Mouse (Mus musculus) natural killer cell, adult 2 months (primary cell): Measurements from ENCODE around the gene Setmar.

Experiments
- DNase-seq, 2 experiments: peaks; one replicate each; pipeline ENCODE4 v3.0.0; 2022; ENCODE audit warnings: low spot score in 2 of 2

Setmar gene

GRCm38 (mm10) chr6:108114971-108115370 is 50.1 kb downstream of the Setmar start:
- no peak for DNase-seq

DNA sequence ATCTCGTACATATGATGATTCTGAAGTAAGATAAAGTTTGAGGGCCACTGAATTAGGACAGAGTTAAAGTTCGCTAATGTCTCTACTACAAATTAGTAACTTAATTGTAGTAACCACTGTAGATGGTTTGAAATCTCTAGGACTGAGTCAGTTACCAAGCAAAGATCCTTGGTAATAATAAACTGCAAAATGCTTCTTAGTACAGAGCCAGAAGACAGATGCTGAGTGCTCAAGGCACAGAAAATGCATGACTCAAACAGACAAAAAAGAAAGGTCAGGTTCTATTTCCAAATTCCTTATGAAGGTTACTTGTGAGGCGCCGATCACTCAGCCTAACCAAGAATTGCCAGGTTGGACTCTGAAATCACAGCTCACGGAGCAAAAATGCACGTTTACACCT is 53.0 kb downstream of the Setmar start:
- no peak for DNase-seq

DNA sequence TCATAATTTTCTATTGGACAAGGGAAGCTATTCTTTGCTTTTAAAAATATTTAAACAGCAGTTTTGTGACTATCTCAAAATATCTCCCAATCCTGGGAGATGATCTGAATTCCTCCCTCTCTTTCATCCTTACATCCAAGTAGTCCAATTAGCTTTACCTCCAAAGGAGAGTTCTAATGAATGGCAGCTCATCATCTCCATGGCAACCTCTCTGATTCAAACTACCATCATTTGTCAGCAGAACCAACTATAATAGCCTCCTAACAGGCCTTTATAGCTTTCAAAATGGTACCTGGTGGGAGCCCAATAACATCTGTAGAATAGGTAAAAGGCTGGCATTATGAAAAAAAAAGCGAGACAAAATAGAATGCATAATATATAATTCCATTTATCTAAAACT is 60.6 kb downstream of the Setmar start:
- DNase-seq, result no peak

DNA sequence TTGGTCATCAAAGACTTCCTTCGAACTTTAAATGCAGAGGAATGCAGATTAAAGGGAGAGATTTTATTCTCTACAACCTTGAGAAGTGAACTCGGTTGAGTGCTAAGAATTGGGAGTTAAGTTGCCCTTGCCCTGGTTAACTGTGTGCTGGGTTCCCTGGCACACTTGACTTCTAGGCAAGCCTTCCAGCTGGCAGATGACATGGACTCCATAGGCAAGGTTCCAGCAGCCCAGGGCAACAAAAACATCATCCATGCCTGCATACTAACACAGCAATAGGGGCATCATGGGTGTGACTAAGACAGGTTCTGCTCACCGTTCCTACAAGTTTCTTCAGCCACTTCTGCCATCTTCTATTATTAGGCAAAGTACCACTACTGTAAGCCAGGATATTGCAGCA is 61.8 kb downstream of the Setmar start:
- no peak for DNase-seq
